Mouse (Mus musculus) olfactory bulb, adult 2 months (tissue): Measurements from ENCODE around the gene Olfr187.

Source experiments
- CTCF ChIP-seq: fragments of 200-500 bp; IDR thresholded peaks from 2 replicates; pipeline ENCODE4 v1.5.1; 2012; ENCODE audit warnings: low read depth, mild to moderate bottlenecking, low read length, moderate library complexity; ENCODE audit not compliant: insufficient read depth
- POLR2A ChIP-seq: fragments of 200-500 bp; IDR thresholded peaks from 2 replicates; pipeline ENCODE4 v1.6.1; 2012; ENCODE audit warnings: mild to moderate bottlenecking, low read depth, low read length, moderate library complexity; ENCODE audit not compliant: insufficient read depth

- no peak for TF ChIP-seq CTCF
- TF ChIP-seq POLR2A = no peak
Observed at GRCm38 (mm10) chr16:59030191-59030590, 9.4 kb downstream of the Olfr187 start, which contains the start of gene Olfr186.
